Mouse (Mus musculus): ENCODE results near the gene Angptl6.

The Angptl6 gene

GRCm38 (mm10) chr9:20887704-20888385, 8.3 kb upstream of the Angptl6 start, which contains the start of gene Ppan:
TSS of gene Ppan (plus strand) at chr9:20888175.
- in situ Hi-C loops (cut with MboI; ENCODE audit: unreplicated experiment in 2 of 2) = loop anchor here (10.0 to 25.0 kb wide), 2 partner anchors 253 to 1549 kb away; no protein-coding TSS in a partner anchor

GRCm38 (mm10) chr9:20887191-20887590, 7.7 kb upstream of the Angptl6 start:
- in situ Hi-C loops (cut with MboI; ENCODE audit: unreplicated experiment in 2 of 2) = loop anchor here (10.0 to 25.0 kb wide), 2 partner anchors 252 to 1550 kb away; no protein-coding TSS in a partner anchor

GRCm38 (mm10) chr9:20886563-20886962, 7.0 kb upstream of the Angptl6 start:
- in situ Hi-C loops (cut with MboI; ENCODE audit: unreplicated experiment in 2 of 2) = loop anchor here (10.0 to 25.0 kb wide), 2 partner anchors 252 to 1551 kb away; no protein-coding TSS in a partner anchor

- in situ Hi-C loops (cut with MboI; ENCODE audit: unreplicated experiment in 2 of 2) = loop anchor here (25.0 kb wide), 1 partner anchor 1559 kb away; no protein-coding TSS in a partner anchor
Measured at GRCm38 (mm10) chr9:20878710-20879065, 839 bp downstream of the Angptl6 start.

GRCm38 (mm10) chr9:20878041-20878709, 1.4 kb downstream of the Angptl6 start:
- in situ Hi-C loops (cut with MboI; ENCODE audit: unreplicated experiment in 2 of 2) = loop anchor here (25.0 kb wide), 1 partner anchor 1559 kb away; no protein-coding TSS in a partner anchor

- in situ Hi-C loops (cut with MboI; ENCODE audit: unreplicated experiment in 2 of 2) = loop anchor here (25.0 kb wide), 1 partner anchor 1560 kb away; no protein-coding TSS in a partner anchor
Measured at GRCm38 (mm10) chr9:20877118-20878040, 2.1 kb downstream of the Angptl6 start.

- in situ Hi-C loops (cut with MboI; ENCODE audit: unreplicated experiment in 2 of 2) = loop anchor here (25.0 kb wide), 1 partner anchor 1561 kb away; no protein-coding TSS in a partner anchor
Measured at GRCm38 (mm10) chr9:20876318-20877117, 3.0 kb downstream of the Angptl6 start.

GRCm38 (mm10) chr9:20875021-20875790, 4.3 kb downstream of the Angptl6 start:
- in situ Hi-C loops (cut with MboI; ENCODE audit: unreplicated experiment in 2 of 2) = loop anchor here (25.0 kb wide), 1 partner anchor 1562 kb away; no protein-coding TSS in a partner anchor

- in situ Hi-C loops (cut with MboI; ENCODE audit: unreplicated experiment in 2 of 2) = loop anchor here in 1 of 2 experiments (25.0 kb wide), 1 partner anchor 311 kb away; no protein-coding TSS in a partner anchor
Measured at GRCm38 (mm10) chr9:20873521-20873920, 6.0 kb downstream of the Angptl6 start.

- in situ Hi-C loops (cut with MboI; ENCODE audit: unreplicated experiment in 2 of 2) = loop anchor here in 1 of 2 experiments (25.0 kb wide), 1 partner anchor 311 kb away; no protein-coding TSS in a partner anchor
Measured at GRCm38 (mm10) chr9:20872991-20873390, 6.5 kb downstream of the Angptl6 start.

- in situ Hi-C loops (cut with MboI; ENCODE audit: unreplicated experiment in 2 of 2) = loop anchor here in 1 of 2 experiments (25.0 kb wide), 1 partner anchor 308 kb away; no protein-coding TSS in a partner anchor
Measured at GRCm38 (mm10) chr9:20870211-20871173, 9.0 kb downstream of the Angptl6 start.

- in situ Hi-C loops (cut with MboI; ENCODE audit: unreplicated experiment in 2 of 2) = loop anchor here in 1 of 2 experiments (25.0 kb wide), 1 partner anchor 307 kb away; no protein-coding TSS in a partner anchor
Measured at GRCm38 (mm10) chr9:20869246-20869645, 10.3 kb downstream of the Angptl6 start.

- in situ Hi-C loops (cut with MboI; ENCODE audit: unreplicated experiment in 2 of 2) = loop anchor here in 1 of 2 experiments (25.0 kb wide), 1 partner anchor 306 kb away; no protein-coding TSS in a partner anchor
Measured at GRCm38 (mm10) chr9:20868448-20869001, 11.0 kb downstream of the Angptl6 start, which contains the start of gene A230050P20Rik. TSS of gene A230050P20Rik (plus strand) at chr9:20868642.

GRCm38 (mm10) chr9:20866879-20867278, 12.6 kb downstream of the Angptl6 start:
- in situ Hi-C loops (cut with MboI; ENCODE audit: unreplicated experiment in 2 of 2) = loop anchor here in 1 of 2 experiments (25.0 kb wide), 1 partner anchor 305 kb away; no protein-coding TSS in a partner anchor

GRCm38 (mm10) chr9:20862225-20862624, 17.3 kb downstream of the Angptl6 start:
- in situ Hi-C loops (cut with MboI; ENCODE audit: unreplicated experiment in 2 of 2) = loop anchor here in 1 of 2 experiments (25.0 kb wide), 1 partner anchor 300 kb away; no protein-coding TSS in a partner anchor

- in situ Hi-C loops (cut with MboI; ENCODE audit: unreplicated experiment in 2 of 2) = loop anchor here in 1 of 2 experiments (25.0 kb wide), 1 partner anchor 300 kb away; no protein-coding TSS in a partner anchor
Measured at GRCm38 (mm10) chr9:20861821-20862220, 17.7 kb downstream of the Angptl6 start.

Measured in v-Abl transformed pro-B cells (cell line).